Mouse (Mus musculus): Measurements from ENCODE around the gene Pafah2.

- no peak for TF ChIP-seq CTCF (conservative IDR thresholded peaks at IDR 0.05; ENCODE audit: insufficient read depth, insufficient read length, low read depth, low read length)
- TF ChIP-seq POLR2A (IDR thresholded peaks at IDR 0.05; ENCODE audit: low read depth, low read length): no peak
Observed at GRCm38 (mm10) chr4:134416177-134416576, 20.1 kb downstream of the Pafah2 start.

Measured in kidney, adult 2 months (tissue).